Mouse (Mus musculus) hindlimb bud, embryonic 11.5 days (tissue): ENCODE data around the gene Zranb3.
"Not testable (repeated sequence)": the region's sequence is repeated elsewhere in the genome, so short reads cannot be mapped to it uniquely, and the experiment has no call there.

Source experiments
- DNase-seq: peaks from one replicate; pipeline ENCODE4 v3.0.0-alpha.2; 2012; ENCODE audit warnings: low read depth, low spot score; ENCODE audit errors: extremely low spot score

Gene Zranb3

DNA sequence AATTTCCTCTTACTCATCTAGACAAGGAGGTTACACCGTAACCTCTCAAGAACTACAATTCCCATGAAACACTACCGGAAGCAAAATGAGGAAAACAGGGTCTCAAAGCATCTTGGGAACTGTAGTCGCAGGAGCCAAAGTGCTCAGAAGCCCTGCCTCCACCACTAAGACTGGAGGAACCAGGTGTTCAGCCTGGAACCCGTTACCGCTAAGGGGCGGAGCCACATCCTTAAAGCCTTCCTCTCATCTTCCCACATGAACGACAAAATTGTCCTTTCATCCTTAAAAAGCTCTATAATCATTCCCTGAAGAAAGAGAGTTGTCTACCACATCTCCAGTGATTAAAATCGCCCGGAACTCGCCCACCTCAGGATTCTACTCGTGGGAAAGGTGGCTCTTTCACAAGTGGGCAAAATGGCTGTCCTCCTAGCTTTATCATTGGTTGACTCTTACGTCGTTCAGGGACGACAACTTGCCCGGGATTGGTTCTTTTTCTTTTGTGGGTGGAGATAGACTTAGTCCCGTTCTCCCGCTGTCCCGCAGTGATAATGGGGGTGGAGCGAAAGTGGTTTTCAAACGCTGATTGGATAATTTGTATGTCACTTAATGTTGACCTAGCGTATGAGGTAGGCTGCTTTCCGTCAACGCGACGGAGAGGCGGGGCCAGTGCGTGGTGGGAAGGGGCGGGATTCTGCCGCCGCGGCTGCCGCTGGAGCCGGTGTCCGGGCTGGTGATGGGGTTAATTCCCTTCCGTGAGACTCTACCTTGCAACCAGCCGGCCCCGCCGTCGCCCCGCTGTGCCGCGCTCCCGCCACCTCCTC lies at the start of gene Zranb3, which contains the start of gene R3hdm1:
Zranb3 (minus strand) TSS at position 407 of the 821 bp plus-strand sequence.
R3hdm1 (plus strand) TSS at position 661 of the 821 bp plus-strand sequence.
- peak; percentile 100 for DNase-seq

DNA sequence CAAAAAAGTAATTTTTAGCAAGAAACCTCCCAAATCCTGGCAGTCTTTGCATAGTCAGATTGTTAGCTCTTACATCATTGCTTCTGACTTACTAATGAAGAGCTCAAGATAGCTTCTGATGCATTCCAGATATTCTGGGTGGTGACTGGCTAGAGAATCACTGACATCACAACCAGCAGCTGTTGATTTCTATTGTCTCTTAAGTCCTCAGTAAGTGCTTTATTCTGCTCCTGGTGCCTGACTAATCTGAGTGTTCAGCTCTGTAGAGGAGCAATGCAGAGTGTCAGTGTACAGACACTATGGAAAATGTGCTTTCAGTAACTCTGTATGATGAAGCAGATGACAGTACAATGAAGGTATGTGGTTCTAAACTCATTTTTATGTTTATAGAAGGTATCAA lies 38.9 kb upstream of the Zranb3 start:
- no peak for DNase-seq

DNA sequence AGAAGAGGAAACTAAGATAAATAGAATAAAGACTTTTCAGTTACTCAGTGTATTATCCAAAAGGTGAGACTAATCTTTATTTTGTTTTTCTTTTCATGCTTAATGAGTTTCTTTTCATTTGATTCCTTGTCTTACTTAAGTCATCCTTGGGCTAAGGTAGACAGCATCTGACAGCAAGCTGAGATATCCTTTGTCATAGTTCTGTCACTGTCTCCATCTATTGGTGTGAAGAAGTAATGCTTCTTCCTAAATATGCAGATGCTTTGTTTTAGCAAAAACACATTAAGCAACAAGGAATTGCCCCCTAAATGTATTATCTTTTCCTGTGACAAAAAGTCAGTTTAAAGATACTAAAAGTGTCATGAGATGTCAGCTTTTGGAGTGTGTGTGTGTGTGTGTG lies 38.2 kb upstream of the Zranb3 start:
- DNase-seq = no peak

DNA sequence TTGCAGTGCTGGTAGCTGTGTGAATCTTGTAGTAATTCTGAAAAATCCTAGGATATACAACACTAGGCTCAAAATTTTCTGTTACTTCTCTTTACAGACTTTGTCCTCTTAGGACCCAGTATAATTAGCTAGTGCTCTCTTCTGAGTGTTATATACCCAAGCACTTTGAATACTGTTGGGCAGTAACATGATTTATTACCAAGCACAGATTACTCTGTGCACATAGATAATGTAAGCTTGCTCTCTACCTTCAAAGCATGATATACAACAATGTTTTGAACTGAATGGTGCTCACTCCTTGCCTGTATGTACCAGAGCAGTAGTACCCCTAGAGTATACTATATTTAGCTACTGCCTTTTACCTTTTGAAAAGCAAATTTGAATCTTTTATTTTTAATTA lies 33.4 kb upstream of the Zranb3 start:
- not testable (repeated sequence) for DNase-seq

DNA sequence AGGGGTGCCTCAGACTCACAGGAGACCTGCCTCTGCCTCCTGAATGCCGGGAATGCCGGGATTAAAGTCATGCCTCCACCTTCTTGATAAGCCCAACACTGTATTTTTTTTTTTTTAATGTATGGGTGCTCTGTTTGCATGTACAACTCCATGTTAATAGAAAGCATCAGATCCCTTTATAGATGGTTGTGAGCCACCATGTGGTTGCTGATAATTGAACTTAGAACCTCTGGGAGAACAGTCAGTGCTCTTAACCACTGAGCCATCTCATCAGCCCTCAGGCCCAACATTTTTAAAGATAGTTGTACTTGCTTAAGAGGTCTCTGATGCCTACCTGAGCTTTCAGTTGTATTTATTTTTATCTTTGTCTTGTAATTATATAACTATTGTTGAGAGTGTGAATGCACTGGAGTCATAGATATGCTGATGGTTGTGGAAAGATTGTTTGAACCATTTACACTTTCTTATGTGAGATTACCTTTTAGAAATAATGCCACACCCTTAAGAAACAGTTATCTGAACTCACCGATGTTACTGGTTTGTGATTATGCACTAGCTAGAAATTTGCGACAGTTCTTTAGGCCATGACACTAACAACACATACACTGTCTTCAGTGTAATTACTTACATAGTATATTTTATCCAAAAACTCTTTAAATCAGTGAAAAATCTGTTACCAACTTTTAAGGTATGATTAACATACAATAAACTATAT lies 18.2 kb upstream of the Zranb3 start:
- no peak for DNase-seq

DNA sequence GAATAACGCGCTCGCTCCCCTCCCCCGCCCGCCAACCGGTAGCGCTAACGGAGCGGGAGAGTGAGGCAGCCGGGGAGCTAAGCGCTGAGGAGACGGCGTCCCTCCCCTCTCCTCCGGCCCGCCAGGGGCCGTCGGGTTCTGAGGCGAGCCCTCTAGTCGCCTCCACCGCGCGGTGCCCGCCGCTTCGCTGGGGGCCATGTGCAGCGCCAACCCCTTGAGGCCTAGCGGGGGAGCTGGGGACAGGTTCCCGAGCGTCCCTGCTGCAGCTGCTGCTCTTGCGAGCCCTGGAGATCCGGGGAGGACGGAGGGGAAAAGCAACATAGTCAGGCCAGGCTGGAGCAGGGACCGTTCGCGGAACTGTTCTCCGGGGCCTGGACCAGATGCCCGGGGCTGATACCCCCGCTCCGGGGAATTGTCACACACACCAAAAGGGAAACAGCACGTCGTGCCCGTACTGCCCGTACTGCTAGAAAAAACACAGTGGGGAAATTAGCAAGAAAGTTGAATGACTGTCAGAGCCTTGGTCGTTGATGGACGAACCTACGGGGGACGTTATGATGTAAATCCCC lies 757 bp upstream of the Zranb3 start:
- no peak for DNase-seq

- DNase-seq = no peak
These were observed 601 bp downstream of the Zranb3 start for GRCm38 (mm10) chr1:128102251-128102640.

DNA sequence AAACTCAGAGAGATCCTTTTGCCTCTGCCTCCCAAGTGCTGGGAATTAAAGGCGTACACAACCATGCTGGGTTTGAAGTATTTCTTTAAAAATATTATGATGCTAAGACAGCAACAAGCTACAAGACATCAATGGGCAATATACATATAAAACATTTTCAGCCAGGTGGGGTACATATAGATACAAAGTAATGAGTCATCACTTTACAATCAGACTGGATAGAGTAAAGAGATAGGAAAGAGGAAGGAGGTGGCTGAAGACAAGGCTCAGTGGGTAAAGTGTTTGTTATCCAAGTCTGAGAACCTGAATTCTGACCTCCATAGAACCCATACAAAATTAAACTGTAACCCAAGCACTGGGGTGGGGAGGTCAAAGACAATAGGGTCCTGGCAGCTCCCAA lies 4.5 kb downstream of the Zranb3 start:
- DNase-seq = no peak

GRCm38 (mm10) chr1:128094686-128095085 lies 8.2 kb downstream of the Zranb3 start:
- no peak for DNase-seq

DNA sequence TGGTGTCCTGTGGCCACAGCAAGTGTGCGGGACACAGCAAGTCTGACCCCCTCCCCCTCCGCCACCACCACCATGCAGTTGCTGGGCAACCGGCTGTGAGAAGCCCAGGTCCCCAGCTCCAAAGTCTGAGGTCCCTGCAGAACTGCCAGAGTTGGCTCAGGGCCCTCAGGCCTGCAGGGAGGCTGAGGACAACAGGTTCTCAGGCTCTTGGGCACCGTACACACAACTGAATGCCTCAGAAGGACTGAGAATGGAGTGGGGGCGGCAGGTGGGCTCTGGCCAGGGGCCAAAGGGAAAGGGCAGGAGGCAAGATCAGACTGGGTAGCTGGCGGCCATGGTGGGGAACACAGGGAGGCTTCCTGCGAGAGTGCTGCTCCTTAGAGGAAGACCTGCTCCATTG lies 20.0 kb downstream of the Zranb3 start:
- DNase-seq = no peak

- DNase-seq = no peak
These were observed 21.0 kb downstream of the Zranb3 start for GRCm38 (mm10) chr1:128081873-128082272.

DNA sequence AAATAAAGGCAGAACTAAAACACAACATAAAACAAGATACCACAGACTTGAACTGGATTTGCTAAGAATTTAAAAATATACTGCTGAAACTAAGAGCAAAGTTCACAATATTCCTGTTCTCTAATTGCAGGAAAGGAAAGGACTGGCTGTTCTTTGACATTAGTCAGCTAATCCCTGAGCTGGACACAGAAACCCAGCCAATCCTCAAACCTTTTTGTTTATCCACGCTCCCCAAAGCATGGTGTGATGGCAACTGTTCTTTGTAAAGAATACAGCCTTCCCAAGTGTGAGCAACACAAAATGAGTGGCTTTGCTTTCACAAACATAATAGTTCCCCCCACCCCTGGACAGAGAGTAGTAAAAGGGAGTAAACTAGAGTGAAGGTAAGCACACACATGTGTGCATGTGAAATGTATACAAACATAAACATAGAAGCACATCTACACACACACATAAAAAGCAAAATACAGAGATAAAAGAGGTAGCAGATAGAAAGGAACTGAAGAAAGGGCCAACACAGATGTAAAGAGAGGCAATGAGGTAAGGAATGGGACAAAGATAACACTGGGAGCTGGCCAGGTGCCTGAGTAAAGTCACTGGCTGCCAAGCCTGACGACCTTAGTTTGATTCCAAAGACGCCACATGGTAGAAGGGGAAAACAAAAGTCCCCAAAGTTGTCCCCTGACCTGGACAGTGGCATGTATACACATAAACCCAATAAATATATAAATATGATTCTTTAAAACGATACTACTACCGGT lies 21.7 kb downstream of the Zranb3 start:
- no peak for DNase-seq

DNA sequence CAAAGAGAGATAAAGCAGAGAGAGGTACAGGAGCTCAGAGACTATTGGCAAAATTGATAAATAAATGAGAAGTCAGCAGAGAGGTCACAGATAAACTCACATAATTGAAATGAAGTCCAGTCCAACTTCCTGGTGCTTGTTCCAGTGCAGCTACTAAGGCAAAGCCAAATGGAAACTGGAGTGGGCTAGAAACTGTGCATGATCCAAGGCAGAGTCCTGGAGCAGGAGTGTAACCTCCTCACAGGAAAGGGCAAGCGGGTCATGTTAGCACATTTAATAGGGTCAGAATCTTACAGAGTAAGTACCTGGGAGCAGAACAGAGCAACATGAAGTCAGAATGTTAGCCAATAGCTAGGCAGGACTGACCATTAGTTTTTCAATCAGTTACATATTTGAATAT lies 24.2 kb downstream of the Zranb3 start:
- no peak for DNase-seq

DNA sequence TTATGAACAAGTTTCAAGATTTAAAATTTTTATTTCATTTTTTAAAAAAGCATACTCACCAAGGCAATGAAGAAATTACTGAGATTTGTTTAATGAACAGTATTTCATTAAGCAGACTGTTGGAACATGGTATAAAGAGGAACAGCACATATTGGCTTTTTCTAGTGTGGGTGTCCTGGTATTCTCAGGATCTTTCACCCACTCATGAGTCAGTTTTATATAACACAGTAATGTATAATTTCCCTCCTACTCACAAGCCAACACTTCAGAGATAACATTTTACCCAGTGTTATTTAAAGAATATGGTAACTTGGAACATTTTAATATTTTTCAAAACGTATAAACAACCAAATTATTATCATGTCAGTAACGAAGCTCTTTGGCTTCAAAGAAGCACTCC lies 25.1 kb downstream of the Zranb3 start:
- no peak for DNase-seq

- DNase-seq = no peak
These were observed 25.9 kb downstream of the Zranb3 start for GRCm38 (mm10) chr1:128076791-128077479.

DNA sequence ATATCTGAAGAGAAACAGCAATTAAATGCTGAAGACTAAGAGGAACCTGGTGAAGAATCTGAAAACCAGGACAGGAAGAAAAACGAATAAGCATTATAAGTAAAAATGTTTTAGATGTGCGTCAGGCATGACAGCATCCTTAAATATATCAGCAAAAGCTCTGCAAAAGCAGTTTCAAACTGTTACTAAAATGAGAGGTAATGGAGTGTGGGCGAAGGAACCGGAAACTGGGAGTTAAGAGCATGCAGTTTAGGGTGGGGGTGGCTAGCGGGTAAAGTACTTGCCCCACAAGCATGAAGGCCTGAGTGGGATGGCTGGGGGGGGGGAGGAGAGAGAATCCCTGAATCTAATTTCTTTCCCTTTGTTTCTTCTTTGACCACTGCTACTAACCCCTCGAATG lies 29.8 kb downstream of the Zranb3 start:
- DNase-seq = no peak

DNA sequence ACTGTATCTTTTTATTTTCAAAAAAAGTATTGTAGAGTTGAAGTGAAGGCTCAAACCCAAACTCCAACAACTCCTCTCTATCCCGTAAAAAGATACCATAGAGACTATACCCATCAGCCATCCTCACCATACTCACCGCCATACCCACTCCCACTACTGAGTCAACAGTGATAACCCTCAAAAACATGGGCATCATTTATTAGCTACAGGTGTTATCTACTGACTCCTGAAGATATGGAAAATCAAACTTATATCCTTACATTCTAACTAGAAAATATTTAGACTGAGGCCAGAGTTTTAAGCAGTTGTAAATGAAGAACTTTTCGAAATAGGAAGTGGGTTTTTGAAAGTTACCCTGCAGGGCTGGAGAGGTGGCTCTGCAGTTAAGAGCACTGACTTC lies 32.8 kb downstream of the Zranb3 start:
- DNase-seq = no peak

DNA sequence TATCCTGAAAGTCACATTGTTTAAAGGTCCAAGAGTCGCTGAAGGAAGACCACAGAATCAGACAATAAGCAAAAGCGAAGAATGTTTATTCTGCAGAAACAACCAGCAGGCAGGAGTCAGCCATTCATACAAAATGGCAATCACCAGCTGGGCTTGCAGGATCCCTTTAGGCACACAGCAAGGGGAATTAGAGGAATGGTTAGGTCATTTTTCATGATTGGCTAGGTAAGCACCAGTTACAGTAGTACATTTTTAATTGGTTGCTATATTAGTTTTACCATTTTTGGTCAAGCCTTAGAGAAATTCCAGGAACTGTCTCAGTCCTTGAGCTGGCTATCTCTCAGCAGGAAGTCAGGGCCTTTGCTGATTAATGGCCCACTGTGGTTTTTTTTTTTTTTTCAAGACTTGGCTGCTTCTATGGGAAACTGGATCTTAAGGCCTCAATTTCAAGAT lies 33.9 kb downstream of the Zranb3 start:
- no peak for DNase-seq

GRCm38 (mm10) chr1:128064716-128065115 lies 38.1 kb downstream of the Zranb3 start:
- DNase-seq = no peak

DNA sequence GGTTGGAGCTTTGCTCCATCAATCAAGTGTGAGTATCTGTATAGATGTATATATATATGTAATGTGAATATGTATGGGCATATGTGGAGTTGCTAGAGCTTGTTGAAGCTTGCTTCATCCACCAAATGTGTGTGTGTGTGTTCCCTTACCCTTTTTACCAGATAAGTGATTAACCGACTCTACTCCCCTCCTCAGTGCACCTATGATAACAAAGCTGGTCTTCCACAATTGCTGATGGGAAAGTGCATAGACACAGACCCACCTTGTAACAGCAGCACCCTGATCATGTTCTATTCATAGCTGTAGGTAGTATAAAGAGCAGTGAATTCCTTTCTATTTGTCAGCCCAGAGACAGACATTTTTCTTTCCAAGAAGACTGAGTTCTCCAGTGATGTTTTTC lies 40.7 kb downstream of the Zranb3 start:
- DNase-seq = no peak

DNA sequence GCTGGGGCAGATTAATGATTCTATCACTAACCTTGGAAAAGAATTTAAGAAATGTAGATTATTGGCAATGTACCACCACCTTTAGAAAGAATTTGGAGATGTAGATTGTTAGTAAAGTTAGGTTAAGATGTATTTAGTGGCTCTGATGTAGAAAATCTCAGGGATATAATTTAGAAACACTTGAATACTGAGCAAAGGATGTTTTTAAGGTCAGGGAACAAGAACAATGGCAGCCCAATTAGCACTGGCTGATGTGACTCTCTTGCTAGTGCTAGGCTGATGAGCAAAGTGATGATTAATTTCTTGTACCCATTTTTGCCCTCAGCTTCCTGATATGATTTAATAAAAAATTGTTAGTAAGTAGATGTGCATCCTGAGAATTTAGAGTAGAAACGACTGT lies 41.4 kb downstream of the Zranb3 start:
- DNase-seq = no peak
